Mouse (Mus musculus): ENCODE measurements around the gene Lypd8.
"Not testable (repeated sequence)": the region's sequence is repeated elsewhere in the genome, so short reads cannot be mapped to it uniquely, and the experiment has no call there.

Gene Lypd8

GRCm38 (mm10) chr11:58378763-58379278 is at the start of gene Lypd8:
Lypd8 (plus strand) TSS chr11:58379043.
- DNase-seq (ENCODE audit: low spot score) = no peak

GRCm38 (mm10) chr11:58329906-58330275 is 49.0 kb upstream of the Lypd8 start:
- no peak for DNase-seq (ENCODE audit: low spot score)

DNA sequence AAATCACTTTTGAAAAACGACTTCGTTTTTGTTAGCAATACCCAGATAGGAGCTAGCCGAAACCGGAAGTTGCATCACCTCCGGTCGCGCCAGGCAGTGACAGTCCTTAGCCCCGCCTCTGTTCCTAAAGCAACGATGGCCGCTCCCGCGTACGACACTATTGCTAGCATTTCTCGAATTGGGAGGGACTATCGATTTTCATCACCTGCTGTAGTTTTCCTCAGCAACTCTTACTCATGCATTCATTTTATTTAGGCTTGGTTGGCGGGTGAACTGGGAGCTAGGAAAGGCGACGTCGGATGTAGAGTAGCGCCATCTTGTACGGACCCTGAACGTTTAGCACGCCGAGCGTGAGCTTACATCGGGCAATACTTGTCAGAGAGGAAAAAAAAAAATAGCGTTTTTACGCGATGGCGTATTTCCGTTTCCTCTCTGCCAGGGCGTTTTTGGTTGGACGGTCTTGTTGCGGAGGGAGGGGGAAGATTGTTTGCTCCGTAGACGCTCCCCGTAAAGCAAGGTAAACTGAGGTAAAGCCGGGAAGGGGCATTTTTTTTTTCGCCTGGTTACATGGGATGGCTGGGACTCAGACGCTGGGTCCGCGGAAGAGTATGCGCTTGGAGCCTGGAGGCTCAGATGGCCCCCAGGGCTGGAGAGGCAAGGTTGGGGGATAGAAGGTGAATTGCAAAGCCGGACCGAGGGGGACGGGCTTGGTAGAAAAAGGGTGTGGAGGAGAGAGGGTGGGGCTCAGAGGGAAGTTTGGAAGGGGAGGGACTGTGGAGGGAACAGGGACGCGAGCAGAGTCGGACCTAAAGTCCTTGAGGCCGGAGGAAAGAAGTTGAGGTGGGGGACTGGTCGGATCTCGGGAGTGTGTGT is 48.3 kb upstream of the Lypd8 start, which contains the start of the genes Zfp672 and Sh3bp5l:
Gene Zfp672 (minus strand): TSS at position 64 of the 873 bp plus-strand sequence.
Gene Sh3bp5l (plus strand): TSS at position 449 of the 873 bp plus-strand sequence.
- DNase-seq (ENCODE audit: low spot score) = peak; percentile 87

DNA sequence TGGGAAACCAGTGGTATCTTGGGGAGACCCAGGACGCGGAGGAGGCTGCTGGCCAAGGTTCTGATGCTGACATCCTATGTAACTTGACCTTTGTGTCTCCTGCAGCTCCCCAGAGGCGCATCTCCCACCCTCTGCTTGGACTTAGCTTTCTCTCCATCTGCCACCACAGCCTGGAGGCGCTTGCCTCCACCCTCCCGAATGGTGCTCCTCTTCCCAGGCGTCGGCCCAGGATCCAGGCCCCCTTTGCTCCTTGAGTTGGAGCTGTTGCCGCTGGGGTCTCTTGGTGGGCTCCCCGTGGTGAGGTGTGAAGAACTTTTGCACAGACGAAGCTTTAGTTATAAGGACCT is 47.7 kb upstream of the Lypd8 start:
- DNase-seq (ENCODE audit: low spot score) = peak; percentile 57

DNA sequence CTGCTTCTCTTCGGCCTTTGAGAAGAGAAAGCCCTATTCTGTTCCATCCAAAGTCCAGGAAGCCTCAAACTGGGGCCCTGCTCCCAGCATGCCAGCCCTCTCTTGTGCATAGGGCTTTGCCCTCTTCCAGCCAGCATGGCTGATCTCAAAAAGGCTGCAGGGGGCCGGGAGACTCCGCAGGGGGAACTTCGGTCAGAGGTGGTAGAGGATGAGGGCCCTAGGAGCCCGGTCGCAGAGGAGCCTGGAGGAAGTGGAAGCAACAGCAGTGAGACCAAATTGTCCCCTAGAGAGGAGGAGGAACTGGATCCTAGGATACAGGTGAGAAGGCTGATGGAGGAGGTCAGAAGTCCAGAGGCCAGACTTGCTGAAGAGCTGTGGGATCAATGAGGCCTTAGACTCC is 47.3 kb upstream of the Lypd8 start:
- no peak for DNase-seq (ENCODE audit: low spot score)

- DNase-seq (ENCODE audit: low spot score) = no peak
These were observed 44.1 kb upstream of the Lypd8 start for GRCm38 (mm10) chr11:58334746-58335145.

GRCm38 (mm10) chr11:58346745-58347144 is 32.1 kb upstream of the Lypd8 start:
- no peak for DNase-seq (ENCODE audit: low spot score)

DNA sequence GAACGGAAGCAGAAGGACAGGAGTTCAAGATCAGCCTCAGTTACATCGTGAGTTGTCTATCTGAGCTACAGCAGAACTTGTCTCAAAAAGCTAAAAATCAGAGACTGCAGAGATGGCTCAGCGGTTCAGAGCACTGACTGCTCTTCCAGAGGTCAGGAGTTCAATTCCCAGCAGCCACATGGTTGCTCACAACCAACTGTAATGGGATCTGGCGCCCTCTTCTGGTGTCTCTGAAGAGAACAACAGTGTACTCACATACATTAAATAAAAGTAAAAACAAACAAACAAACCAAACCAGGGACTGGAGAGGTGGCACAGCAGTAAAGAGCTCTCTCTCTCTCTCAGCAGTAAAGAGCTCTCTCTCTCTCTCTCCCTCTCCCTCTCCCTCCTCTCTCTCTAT is 28.2 kb upstream of the Lypd8 start:
- no peak for DNase-seq (ENCODE audit: low spot score)

GRCm38 (mm10) chr11:58351179-58351578 is 27.7 kb upstream of the Lypd8 start:
- no peak for DNase-seq (ENCODE audit: low spot score)

DNA sequence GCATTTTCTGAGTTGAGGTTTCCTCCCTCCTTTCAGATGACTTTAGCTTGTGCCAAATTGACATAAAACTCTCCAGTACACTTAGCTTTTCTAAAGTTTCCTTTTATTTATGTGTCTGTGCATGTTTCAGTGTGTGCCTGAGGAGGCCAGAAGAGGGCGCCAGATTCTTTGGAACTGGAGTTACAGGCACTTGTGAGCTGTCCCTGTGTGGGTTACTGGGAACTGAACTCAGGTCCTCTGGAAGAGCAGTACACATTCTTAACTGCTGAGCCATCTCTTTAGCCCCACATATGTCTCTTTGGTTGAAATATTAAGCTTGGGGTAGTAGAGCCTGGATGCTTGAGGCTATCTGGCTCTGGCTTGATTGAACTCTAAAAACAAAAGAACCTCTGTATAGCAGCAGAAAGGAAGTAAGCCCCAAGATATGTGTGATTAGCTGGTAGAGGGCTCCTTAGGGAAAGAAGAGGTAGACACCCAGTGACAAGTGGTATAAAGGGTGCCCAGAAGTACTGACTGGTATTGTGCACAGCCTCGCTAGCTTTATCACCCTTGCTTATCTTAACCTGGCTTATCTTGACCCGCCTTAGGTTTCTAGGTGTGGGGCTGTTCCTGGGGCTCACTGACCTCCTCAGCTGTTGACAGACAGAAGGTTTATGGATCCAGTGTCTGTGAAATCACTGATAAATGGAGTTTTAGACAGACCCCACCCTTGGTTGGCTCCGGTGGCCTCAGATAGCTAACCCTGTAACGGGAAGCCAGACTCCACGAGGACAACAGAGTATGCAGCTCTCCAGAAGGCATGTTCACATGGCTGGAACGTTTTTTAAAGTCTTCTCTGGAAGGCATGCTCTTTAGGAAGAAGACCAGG is 25.9 kb upstream of the Lypd8 start:
- DNase-seq (ENCODE audit: low spot score) = no peak

DNA sequence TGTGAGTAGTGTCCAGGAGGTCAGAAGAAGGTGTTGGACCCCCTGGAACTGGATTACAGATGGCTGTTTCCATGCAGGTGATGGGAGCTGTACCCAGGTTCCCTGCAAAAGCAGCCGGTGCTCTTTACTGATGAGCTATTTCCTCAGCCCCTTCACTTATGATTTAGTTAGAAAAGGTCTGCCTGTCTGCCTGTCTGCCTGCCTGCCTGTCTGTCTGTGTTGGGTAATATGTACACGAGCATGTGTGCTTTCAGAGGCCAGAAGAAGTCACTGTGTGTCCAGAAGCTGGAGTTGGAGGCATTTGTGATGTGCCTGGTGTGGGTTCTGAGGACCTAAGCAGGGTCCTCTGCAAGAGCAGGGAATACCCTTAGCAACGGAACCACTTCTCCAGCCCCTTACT is 25.1 kb upstream of the Lypd8 start:
- DNase-seq (ENCODE audit: low spot score) = no peak

GRCm38 (mm10) chr11:58354476-58354875 is 24.4 kb upstream of the Lypd8 start:
- DNase-seq (ENCODE audit: low spot score) = no peak

GRCm38 (mm10) chr11:58354927-58355326 is 23.9 kb upstream of the Lypd8 start:
- DNase-seq (ENCODE audit: low spot score) = no peak

- DNase-seq (ENCODE audit: low spot score) = no peak
These were observed 21.8 kb upstream of the Lypd8 start for GRCm38 (mm10) chr11:58357042-58357441.

DNA sequence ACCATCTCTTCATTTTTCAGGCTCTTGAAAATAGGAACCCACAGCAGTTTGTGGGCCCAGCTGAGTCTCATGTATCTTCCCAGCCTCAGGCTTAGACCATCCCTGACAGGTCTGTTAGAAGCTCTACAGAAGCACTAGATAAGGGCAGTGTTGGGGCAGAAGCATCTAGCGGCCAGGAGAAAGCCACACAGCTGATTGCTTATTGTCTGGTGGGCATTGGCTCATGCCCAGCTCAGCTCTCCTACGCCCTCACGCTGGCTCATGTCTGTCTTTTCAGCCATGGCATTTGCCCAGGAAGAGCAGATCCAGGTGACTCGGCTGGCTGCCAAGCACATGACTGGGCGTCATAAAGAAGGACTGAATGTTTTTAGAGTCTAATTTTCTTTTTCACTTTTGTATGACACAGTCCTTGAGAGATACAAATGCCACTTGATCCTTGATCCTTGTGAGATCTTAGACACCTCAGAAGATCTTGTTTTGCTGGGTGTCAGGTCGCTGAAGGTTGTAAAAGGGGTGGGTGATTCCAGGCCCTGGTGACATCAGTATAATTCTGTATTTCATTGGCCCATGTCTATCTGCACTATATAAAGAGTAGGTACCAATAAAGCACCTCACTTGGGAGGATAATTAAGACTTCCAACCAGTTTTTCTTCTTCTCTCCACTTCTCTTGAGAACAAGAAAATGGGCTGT is 20.9 kb upstream of the Lypd8 start:
- no peak for DNase-seq (ENCODE audit: low spot score)

DNA sequence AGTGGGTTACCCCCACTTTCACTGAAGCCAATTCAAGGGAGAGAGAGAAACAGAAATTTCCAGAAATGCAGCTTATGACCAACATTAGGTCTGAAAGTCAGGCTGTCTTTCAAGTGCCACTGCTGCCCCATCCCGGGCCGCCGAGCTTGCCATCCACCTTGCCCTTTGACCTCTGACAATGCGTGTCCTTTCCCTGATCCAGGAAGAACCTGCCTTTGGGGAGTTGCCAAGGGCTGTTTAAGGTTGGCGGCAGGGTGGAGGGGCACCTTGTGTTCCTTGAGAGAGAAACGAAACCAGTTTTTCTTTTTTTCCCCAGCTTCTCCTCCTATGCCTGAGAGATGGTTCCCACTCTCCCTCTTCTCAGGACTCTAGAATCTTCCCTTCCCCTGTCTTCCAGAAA is 16.3 kb upstream of the Lypd8 start:
- not testable (repeated sequence) for DNase-seq (ENCODE audit: low spot score)

DNA sequence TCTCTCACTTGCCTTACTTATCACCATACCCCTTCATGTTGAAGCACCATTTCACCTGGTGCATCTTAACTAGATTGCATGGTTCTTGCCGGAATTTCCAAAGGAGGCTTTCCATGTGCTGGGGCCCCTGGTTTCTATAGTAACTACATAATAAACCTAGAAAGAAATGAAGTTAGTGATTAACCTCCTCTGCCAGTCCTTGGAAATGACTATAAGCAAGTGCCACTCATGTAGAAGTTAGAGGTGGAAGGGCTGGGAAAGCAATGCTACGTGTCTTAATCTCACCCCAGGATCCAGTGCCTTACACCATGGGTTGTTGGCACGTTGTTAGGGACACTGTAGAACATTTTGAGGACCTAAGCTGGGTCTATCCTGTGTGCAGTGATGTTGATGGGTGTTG is 14.4 kb upstream of the Lypd8 start:
- no peak for DNase-seq (ENCODE audit: low spot score)

- not testable (repeated sequence) for DNase-seq (ENCODE audit: low spot score)
These were observed 12.7 kb upstream of the Lypd8 start for GRCm38 (mm10) chr11:58366191-58366590.

DNA sequence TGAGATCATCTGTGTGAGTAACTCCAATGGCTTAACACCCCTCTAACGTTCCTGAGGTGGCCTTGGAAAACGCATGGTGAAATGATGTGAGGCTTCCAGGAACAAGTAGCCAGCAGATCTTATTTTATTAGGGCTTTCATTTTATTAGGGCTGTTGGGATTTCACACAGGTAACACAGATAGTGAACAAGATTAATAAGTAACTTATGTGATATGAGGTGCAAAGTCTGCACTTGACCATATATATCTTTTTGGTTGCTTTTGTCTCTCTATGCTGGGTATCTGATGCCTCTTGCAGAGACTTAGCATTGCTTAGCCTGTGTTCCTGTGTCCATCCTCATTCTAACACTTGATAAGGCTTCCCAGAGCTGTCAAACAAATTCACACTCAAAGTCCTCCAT is 1.6 kb upstream of the Lypd8 start:
- no peak for DNase-seq (ENCODE audit: low spot score)

DNA sequence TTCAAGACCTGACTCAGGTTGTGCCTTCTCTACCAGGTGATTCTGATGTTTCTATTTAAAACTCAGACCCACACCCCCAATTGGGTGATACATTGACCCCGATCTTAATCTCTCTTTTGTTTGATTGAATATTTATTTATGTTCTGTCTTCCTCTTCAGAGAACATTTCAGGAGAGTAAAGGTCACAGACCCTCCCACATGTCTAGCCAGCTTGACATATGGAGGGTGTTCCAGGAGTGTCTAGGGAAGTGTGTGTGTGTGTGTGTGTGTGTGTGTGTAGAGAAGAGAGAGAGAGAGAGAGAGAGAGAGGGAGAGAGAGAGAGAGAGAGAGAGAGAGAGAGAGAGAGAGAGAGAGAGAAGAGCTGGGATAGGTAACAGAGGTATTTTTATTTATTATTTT is 1.2 kb upstream of the Lypd8 start:
- DNase-seq (ENCODE audit: low spot score) = no peak

DNA sequence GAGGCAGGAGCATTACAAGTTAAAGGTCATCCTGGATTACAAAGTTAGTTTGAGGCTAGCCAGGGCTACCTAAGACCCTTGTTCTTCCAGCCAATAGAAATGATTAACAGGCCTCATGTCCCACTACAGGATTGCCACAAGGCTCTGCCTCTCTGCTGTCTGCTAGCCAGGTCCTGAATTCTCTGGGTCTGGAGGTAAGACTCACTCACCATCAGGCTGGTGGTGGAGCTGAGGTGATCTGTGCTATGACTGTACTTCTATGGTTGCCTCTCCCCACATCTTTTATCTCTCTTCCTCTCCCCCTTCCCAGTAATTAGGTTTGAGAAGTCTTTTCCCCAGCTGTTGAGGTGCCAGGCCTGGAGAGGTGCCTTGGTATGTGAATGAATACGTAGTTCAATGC is 673 bp downstream of the Lypd8 start:
- DNase-seq (ENCODE audit: low spot score) = no peak

GRCm38 (mm10) chr11:58382471-58382870 is 3.6 kb downstream of the Lypd8 start:
- no peak for DNase-seq (ENCODE audit: low spot score)
